Mouse (Mus musculus) adrenal gland, postnatal 10 days (tissue): ENCODE measurements around the gene Fndc3b. TPM values are rescaled to one million over a fixed set of nuclear protein-coding genes. Genes with fewer than 3 reads are reported as not detected.
"Not testable (repeated sequence)": the region's sequence is repeated elsewhere in the genome, so short reads cannot be mapped to it uniquely, and the experiment has no call there.

Experiments used
- DNase-seq: peaks from one replicate; pipeline ENCODE4 v3.0.0; 2021; ENCODE audit warnings: mixed read lengths
- total RNA-seq, 2 experiments: library from RNA; stranded (reverse); gene quantifications; 2 replicates each; pipeline ENCODE4 v1.2.3; 2021

Gene Fndc3b
- total RNA-seq, 2 experiments from 2014 or later: 80.0 to 81.2 TPM

DNA sequence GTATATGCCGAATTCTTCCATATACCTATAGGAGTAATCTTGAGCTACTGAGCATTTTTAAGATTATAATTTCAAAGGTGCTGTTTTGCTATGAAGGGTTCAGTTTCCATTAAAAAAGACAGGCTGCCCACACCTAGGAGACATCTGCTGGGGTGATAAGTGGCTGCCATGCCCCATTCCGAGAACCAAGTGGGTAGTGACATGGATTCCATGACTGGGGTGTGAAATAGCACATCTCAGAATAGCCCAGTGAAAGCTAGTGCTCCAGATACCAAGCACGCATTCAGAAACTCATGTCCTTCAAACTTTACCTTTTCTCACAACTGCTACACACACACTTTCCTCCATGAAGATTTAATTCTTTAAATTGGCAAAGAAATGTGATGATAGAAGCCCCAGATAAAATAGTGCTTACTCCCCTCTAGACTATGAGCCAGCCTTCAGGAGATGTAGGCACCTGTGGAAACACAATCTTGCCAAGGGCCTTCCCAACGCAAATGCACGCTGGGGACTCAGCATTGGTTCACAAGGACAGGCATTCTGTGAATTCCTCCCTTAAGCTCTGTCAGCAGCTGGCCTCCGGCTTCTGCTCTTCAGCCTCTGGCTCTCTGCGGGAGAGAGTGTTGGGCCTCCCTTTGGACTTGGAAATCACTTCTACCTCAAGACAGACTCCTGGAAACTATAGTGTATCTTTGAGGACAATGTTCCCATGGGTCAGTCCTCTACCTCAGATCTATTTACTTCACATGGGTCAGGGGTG is 207.6 kb downstream of the Fndc3b start:
- DNase-seq: no peak

DNA sequence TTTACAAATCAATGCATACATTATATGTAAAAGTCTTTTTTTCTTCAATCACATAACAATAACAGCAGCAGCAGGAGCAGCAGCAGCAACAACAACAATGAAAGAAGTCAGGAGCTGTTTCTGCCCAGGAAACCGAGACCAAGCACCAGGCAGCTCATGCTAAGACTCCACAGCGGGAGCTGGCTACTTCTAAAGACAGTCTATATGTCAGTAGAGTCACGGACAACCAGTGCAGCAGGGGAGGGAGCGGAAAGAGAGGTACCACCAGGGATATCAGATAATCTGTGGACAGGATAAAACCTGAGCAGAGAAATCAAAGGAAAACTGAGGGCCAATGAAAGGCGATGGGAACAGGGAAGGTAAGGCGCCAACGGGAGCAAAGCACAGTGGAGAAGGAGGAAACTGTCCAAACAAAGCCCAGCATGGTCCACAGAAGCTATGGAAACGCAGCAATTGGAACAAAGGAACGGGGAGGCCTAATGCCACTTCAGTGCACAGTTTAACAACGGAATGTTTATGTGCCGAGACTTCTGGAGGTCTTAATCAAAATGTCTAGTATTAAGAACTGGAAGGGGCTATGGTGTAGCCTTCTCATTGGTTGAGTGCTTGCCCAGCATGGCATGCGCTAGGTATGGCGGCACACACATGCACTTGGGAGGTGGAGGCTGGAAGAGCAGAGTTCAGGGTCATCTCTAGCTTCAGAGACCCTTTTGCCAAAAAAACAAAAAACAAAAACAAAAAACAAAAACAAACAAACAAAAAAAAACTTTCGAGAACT is 215.6 kb downstream of the Fndc3b start:
- no peak for DNase-seq

DNA sequence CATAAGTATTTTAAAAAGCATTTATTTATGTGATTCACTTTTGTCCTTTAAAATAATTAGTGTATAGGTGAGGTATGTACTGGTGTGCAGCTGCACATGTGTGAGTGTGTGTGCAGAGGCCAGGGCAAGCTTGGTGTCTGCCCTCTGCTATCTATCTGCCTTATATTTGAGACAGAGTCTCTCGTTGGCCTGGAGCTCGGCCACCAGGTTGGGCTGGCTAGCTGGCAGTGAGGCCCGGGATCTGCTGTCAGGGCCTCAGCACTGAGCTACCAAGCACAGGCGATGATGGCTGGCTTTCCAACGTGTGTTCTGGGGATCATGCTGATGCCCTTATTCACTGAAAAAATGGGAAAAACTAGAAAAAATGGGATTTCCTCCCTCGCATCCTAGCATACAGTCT is 216.4 kb downstream of the Fndc3b start:
- no peak for DNase-seq

DNA sequence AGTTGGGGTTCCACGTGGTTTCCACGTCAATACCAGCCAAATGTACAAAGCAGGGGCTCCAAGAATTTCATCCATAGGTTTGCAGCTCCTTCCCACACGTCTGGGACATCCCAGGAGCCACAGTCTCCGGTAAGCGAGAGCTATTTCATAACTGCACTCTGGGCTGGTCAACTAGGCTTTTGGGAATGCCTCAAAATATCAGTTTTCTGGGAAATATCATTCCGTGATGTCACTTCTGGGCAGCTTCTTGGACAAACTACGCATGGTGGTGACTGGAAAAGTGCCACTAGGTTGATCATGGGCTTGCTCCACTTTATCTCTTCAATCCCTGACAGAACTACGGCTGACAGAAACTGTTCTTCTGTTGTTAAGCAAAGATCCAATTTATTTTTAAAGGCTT is 217.0 kb downstream of the Fndc3b start:
- DNase-seq: no peak

DNA sequence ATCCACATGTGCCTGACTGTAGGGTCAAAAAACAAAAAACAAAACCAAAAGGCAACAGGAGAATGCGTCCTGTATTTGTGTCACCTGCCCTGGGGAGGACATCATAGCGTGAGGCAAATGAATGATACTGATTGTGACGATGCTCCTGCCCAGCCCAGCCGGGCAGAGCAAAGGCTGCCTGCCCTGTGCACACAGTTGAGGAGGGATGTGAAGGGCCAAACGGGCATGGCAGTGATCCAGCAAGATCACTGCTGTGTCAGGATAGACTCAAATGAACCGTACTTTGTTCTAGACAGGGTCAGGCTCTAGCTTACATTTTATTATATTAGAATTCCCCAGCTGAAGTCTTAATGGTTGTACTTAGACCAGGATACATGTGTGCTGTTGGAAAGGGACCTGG is 219.3 kb downstream of the Fndc3b start:
- no peak for DNase-seq

- DNase-seq: no peak
Observed at GRCm38 (mm10) chr3:27491367-27491766, 219.7 kb downstream of the Fndc3b start.

- DNase-seq: no peak
Observed at GRCm38 (mm10) chr3:27490891-27491290, 220.2 kb downstream of the Fndc3b start.

- no peak for DNase-seq
Observed at GRCm38 (mm10) chr3:27489550-27489949, 221.6 kb downstream of the Fndc3b start.

DNA sequence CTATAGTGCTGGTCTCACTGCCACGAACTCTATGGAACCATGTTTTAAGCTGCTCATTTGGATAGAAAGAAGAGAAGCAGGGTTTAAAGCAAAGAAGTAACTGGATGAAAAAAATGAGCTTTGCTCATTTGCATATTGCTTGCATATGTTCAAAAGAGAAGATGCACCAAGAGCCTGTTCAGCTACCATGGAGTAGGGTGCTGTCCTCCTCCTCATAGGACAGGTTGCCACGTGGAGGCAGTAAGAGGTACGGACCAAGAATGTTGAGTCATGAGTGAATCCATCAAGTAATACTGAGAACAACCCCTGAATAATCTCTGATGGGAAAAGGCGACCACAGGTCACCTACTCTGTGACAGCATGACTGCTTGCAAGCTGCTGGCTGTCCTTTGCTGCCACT is 226.0 kb downstream of the Fndc3b start:
- DNase-seq: no peak

DNA sequence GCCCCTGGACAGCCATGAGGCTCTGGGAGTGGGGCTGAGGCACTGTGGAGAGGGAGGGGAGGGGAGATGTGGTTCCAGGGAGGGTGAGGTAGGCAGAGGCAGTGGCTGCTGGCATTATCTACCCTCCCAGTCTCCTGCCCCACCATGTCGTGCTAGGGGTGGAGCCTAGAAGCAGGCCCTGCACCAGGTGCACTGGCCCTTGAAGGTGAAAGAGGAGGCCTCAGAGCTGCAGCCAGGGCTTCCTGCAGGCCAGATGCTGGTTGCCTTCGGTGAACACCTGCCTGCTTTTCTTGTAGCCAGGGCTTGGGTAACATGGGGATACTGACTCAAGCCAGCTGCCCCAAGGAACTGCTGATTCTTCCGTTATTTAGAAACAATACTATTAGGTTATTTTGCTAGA is 226.4 kb downstream of the Fndc3b start:
- no peak for DNase-seq

- DNase-seq: no peak
Observed at GRCm38 (mm10) chr3:27483762-27484161, 227.3 kb downstream of the Fndc3b start.

DNA sequence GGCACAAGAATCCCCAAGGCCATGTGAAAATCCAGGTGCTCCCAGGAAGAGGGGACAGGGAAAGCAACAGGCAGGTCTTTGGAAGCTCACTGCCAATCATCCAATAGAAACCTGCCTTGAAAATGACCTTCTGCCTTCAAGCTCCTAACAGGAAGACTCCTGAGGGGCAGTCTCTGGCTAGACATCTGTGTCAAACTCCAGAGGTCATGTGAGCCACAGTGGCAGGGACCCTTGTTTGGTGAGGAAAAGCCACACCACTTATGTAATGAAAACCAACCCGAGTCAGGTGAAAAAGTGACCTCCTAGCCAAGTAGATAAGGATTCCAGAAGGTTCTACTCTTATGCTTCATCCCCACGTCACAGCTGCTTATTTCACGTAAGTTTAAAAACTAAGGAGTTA is 227.8 kb downstream of the Fndc3b start:
- DNase-seq: no peak

DNA sequence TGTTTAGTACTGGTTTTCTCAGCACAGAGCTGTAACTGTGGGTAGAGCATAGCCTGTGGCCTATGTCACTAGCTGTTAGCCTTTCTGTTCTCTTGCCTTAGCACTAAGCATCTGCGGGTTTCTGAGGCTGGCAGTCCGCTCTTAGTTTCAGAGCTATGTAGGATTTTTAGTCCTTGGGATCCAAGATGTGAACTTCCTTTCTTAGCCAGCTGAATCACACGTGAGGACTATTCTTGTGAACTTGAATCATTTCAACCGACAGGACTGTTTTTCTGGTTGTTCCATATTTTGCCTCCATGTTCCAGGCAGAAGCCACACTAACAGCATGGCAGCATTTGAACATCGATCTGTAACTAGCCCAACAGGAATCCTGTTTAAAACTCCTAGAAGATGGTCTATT is 229.4 kb downstream of the Fndc3b start:
- DNase-seq: no peak

DNA sequence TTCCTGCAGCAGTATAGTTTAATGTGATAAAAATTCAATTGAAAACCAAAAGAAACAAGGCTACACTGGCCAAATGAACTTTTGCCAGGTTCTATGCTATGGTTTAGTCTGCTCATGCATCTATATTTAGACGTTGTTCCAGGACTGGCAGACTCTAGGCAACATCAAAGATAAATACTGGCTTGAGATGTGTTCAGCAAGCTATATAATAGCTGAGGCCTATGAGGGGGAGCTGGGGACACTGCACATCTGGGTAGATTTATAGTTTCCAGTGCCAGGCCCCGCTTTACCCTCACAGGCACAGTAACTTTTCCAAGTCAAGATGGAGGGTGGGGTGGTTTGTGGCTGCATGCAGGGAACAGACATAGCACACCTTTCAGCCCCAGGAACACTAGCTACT is 231.7 kb downstream of the Fndc3b start:
- no peak for DNase-seq

DNA sequence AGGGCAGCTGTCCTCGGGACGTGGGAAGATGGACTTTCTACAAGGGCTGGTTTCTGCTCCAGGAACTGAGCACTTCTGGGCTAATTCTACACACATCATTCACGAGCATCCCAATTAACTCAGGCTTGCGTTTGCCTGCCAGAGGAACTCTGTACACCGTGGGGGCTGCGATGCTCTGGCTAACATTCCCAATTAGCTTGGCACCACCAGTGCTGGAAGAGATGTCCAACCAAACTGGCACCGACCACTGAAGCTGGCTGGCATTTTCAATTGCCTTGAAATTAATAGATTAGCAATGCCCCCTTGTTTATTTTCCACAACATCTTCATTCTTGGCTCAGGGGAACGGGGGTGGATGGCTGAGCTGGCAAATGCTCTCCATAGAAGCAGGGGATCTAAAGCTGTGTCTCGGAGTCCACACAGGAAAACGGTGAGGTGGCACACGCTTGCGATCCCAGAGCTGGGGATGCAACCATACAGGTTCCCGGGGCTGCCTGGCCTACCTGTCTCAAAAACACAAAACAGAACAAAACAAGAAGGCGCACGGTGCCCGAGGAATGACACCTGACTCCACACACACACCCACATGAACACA is 232.4 kb downstream of the Fndc3b start:
- no peak for DNase-seq

DNA sequence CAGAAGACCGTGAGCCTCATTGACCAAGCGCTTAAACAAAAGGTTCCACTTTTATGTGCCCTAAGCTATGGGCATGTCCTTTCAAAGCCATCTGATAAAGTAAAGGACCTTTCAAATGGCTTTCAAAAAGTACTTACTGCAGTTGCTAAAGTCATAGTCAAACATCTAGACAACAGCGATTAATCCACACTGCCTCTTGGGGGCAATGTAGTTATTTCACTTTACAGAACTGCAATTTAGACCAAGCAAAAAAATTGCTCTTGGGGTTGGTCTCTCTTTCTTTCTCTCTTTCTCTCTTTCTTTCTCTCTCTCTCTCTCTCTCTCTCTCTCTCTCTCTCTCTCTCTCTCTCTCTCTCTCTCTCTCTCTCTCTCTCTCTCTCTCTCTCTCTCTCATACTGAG is 233.4 kb downstream of the Fndc3b start:
- not testable (repeated sequence) for DNase-seq

DNA sequence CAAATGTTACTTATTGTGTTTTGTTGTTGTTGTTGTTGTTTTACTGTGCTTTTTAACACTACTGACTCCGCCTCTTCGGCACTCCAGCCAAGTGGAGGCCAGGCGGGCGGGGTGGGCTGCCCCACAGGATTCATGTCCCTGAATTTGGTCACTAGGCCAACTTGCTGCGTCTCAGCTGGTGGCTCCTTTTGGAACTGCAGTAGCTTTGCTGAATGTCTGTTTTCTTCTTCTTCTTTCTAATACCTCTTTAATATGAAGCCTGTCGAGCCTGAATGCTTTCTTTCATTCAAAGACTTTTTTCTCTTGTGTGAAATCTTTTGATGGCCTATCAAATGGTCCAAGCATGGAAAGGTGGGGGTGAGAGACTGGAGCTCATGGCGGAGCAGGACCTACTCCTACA is 235.2 kb downstream of the Fndc3b start:
- DNase-seq: no peak

GRCm38 (mm10) chr3:27473801-27474599 is 237.1 kb downstream of the Fndc3b start:
- peak; percentile 14 for DNase-seq

GRCm38 (mm10) chr3:27472846-27473245 is 238.3 kb downstream of the Fndc3b start:
- DNase-seq: no peak

- no peak for DNase-seq
Observed at GRCm38 (mm10) chr3:27470781-27471180, 240.3 kb downstream of the Fndc3b start.

- no peak for DNase-seq
Observed at GRCm38 (mm10) chr3:27469971-27470370, 241.1 kb downstream of the Fndc3b start.

- peak; percentile 48 for DNase-seq
Observed at GRCm38 (mm10) chr3:27467505-27468020, 243.5 kb downstream of the Fndc3b start.
